Mouse (Mus musculus) kidney, adult 2 months (tissue): ENCODE data around the gene Spef1.

Experiments used
- CTCF ChIP-seq: fragments of 200-500 bp; conservative IDR thresholded peaks from 2 replicates; pipeline ENCODE4 v1.5.1; 2011; ENCODE audit warnings: low read depth, mild to moderate bottlenecking, control low read depth, low read length, moderate library complexity, mixed read lengths; ENCODE audit not compliant: insufficient read depth, insufficient read length
- POLR2A ChIP-seq: fragments of 200-500 bp; IDR thresholded peaks from one replicate; pipeline ENCODE4 v1.6.1; 2011; ENCODE audit warnings: low read depth, low read length, control low read depth

DNA sequence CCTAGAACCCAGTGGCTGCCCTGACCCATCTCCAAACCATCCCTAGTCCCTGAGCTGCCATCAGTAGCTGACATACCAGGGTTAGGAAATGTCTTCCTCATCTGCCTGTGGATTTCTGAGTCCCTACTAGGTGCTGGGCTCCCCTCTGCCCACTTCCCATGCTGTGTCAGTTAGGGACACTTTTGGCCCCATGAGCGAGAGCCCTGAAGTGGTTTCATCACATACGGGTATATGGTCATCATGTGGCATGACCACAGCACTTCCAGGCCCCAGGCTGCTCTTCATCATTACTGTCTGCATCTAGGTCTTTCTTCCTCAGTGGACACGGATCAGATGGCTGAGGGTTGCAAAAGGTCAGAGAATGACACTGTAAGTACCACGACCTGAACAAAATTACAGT lies 19.7 kb upstream of the Spef1 start, which contains the start of gene Ap5s1:
- no peak for TF ChIP-seq CTCF
- TF ChIP-seq POLR2A: no peak
